In the genomic region with DNA sequence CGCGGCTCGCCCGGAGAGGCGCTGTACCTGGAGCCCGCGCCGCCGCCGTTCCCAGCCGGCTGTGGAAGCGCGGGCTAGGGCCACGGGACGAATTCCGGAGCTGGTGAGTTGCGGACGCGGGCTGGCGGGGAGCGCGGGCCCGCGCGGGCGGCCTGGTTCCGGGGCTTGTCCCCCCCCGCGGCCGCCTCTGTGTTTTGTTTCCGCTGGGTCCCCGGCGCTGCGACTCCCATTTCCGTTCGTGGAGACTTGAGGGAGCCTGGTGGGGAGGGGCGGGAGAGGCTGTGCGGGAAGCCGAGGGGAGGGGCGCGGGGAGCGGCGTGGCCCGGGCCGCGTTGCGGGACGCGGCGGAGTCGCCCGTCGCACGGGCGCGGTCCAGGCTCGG, we compare ENCODE assay signal across 8 mouse cellular contexts. TPM values are rescaled to one million over a fixed set of nuclear protein-coding genes. Genes with fewer than 3 reads are reported as not detected.
DNase-seq lines count a peak whose midpoint lies in the region; ATAC-seq and TF ChIP-seq lines count a peak whose summit lies in the region.

A gene (minus strand): TSS at position 185 of the 382 bp plus-strand sequence.

- DNase-seq in adipocyte (ENCODE audit: low spot score) = peak; percentile 82
- peak; percentile 93 for DNase-seq in gastrocnemius, adult 2 months
- peak; percentile 81 to 83 for DNase-seq in layer of hippocampus, postnatal 36 days
- DNase-seq in lung, postnatal 14 days = peak; percentile 88
- DNase-seq in retina, postnatal 7 days (ENCODE audit: low read depth, low spot score) = peak; percentile 64
- DNase-seq in urinary bladder, postnatal 36 days (ENCODE audit: low spot score in 2 of 2) = peak; percentile 75 to 84

- no peaks in the 10 kb centered on the region for H3K9me3 ChIP-seq in hindbrain, embryonic 15.5 days

- peaks cover 14% of the 10 kb centered on the region for H3K36me3 ChIP-seq in hindbrain, embryonic 15.5 days

- intact Hi-C loops in gastrocnemius, adult 2 months (cut with DNase I) = no loop called here

- peak within 1 kb of the TSS; percentile 96 for H3K27ac ChIP-seq in gastrocnemius, adult 2 months
- H3K27ac ChIP-seq in hindbrain, embryonic 15.5 days (replicated peaks) = peak within 1 kb of the TSS; percentile 95

- TF ChIP-seq CTCF in gastrocnemius, adult 2 months (IDR thresholded peaks at IDR 0.05) = peak; percentile 0; the same call in 1 of the 2 replicates

- peak; percentile 22 for ATAC-seq in common myeloid progenitor, adult 5-6 weeks (replicated peaks; ENCODE audit: low read depth, poor library complexity, severe bottlenecking)
- peak; percentile 74 for ATAC-seq in hindbrain, embryonic 15.5 days (ENCODE audit: low FRiP score, low read depth)

- H3K4me1 ChIP-seq in hindbrain, embryonic 15.5 days (replicated peaks) = peaks cover 41% of the 10 kb centered on the region

- under 1% methylated on average over 50 of the region's 57 CpGs for WGBS in hindbrain, embryonic 15.5 days

- H3K4me3 ChIP-seq in gastrocnemius, adult 2 months = peak within 1 kb of the TSS; percentile 85
- peak within 1 kb of the TSS; percentile 96 for H3K4me3 ChIP-seq in hindbrain, embryonic 15.5 days

- H3K9ac ChIP-seq in hindbrain, embryonic 15.5 days = peak within 1 kb of the TSS; percentile 95

- H3K4me2 ChIP-seq in hindbrain, embryonic 15.5 days = peak within 1 kb of the TSS; percentile 77

- no peaks in the 10 kb centered on the region for H3K27me3 ChIP-seq in hindbrain, embryonic 15.5 days

RNA-seq across cellular contexts. Expression of the gene that starts here (rescaled TPM):
- 290 and 371 TPM in 2 replicates for total RNA-seq in common myeloid progenitor, adult 5-6 weeks (2017)
- 1,000 to 10,000 TPM; 1,011 to 1,386 TPM for total RNA-seq in gastrocnemius, adult 2 months (2021)
- polyA plus RNA-seq in hindbrain, embryonic 15.5 days (2015; fragmentation: Nextera tagmentation; extraction: Ambion mirVana) = 767 and 825 TPM in 2 replicates
- 100 to 1,000 TPM; 360 to 363 TPM for total RNA-seq in layer of hippocampus, postnatal 36 days (2021)

Comparison
In these comparisons a context has a peak if more than half of its experiments do, and no peak if none do; other contexts are left out.
1. Peak in every context shown above with its lines: DNase-seq, ATAC-seq, H3K4me3 ChIP-seq and H3K27ac ChIP-seq.